Mouse (Mus musculus) layer of hippocampus, adult 11-12 months (tissue): ENCODE measurements around the gene Defb21.

Experiments used
- DNase-seq: peaks from one replicate; pipeline ENCODE4 v3.0.0; 2022; ENCODE audit warnings: low spot score

The Defb21 gene

GRCm38 (mm10) chr2:152572114-152572794 lies at the start of gene Defb21:
Defb21 (plus strand) TSS chr2:152572744.
- no peak for DNase-seq

GRCm38 (mm10) chr2:152539944-152540710 lies 32.4 kb upstream of the Defb21 start, which contains the start of gene Defb29:
Defb29 (minus strand) TSS chr2:152540098.
- DNase-seq: no peak

GRCm38 (mm10) chr2:152541979-152542378 lies 30.6 kb upstream of the Defb21 start:
- DNase-seq: no peak

GRCm38 (mm10) chr2:152542897-152543296 lies 29.6 kb upstream of the Defb21 start:
- DNase-seq: no peak

- no peak for DNase-seq
Measured at GRCm38 (mm10) chr2:152543478-152543877, 29.1 kb upstream of the Defb21 start.

- DNase-seq: peak; percentile 76
Measured at GRCm38 (mm10) chr2:152544691-152545090, 27.9 kb upstream of the Defb21 start.

GRCm38 (mm10) chr2:152548124-152548523 lies 24.4 kb upstream of the Defb21 start:
- no peak for DNase-seq

GRCm38 (mm10) chr2:152553774-152554423 lies 18.6 kb upstream of the Defb21 start:
- peak; percentile 55 for DNase-seq

GRCm38 (mm10) chr2:152556655-152557054 lies 15.9 kb upstream of the Defb21 start:
- DNase-seq: no peak

GRCm38 (mm10) chr2:152569038-152569437 lies 3.5 kb upstream of the Defb21 start, which contains the start of gene Gm17416:
Gm17416 (plus strand) TSS chr2:152569338.
- no peak for DNase-seq

GRCm38 (mm10) chr2:152569881-152570280 lies 2.7 kb upstream of the Defb21 start:
- no peak for DNase-seq

GRCm38 (mm10) chr2:152570313-152570712 lies 2.2 kb upstream of the Defb21 start:
- no peak for DNase-seq

GRCm38 (mm10) chr2:152573484-152573883 lies 940 bp downstream of the Defb21 start:
- no peak for DNase-seq

GRCm38 (mm10) chr2:152580107-152580506 lies 7.6 kb downstream of the Defb21 start, which contains the start of gene Defb19:
Defb19 (minus strand) TSS chr2:152580312.
- no peak for DNase-seq

- DNase-seq: no peak
Measured at GRCm38 (mm10) chr2:152580612-152581011, 8.1 kb downstream of the Defb21 start.

GRCm38 (mm10) chr2:152586926-152587560 lies 14.5 kb downstream of the Defb21 start:
- DNase-seq: peak; percentile 11

- no peak for DNase-seq
Measured at GRCm38 (mm10) chr2:152588450-152588849, 15.9 kb downstream of the Defb21 start.

- DNase-seq: no peak
Measured at GRCm38 (mm10) chr2:152589021-152589420, 16.5 kb downstream of the Defb21 start.

- no peak for DNase-seq
Measured at GRCm38 (mm10) chr2:152599299-152599698, 26.8 kb downstream of the Defb21 start, which contains the start of gene Defb45. Defb45 (minus strand) TSS chr2:152599399.

- no peak for DNase-seq
Measured at GRCm38 (mm10) chr2:152600076-152600475, 27.5 kb downstream of the Defb21 start.

GRCm38 (mm10) chr2:152601275-152601960 lies 28.9 kb downstream of the Defb21 start:
- DNase-seq: no peak
